Mouse (Mus musculus): ENCODE measurements around the gene Skiv2l.

The Skiv2l gene

DNA sequence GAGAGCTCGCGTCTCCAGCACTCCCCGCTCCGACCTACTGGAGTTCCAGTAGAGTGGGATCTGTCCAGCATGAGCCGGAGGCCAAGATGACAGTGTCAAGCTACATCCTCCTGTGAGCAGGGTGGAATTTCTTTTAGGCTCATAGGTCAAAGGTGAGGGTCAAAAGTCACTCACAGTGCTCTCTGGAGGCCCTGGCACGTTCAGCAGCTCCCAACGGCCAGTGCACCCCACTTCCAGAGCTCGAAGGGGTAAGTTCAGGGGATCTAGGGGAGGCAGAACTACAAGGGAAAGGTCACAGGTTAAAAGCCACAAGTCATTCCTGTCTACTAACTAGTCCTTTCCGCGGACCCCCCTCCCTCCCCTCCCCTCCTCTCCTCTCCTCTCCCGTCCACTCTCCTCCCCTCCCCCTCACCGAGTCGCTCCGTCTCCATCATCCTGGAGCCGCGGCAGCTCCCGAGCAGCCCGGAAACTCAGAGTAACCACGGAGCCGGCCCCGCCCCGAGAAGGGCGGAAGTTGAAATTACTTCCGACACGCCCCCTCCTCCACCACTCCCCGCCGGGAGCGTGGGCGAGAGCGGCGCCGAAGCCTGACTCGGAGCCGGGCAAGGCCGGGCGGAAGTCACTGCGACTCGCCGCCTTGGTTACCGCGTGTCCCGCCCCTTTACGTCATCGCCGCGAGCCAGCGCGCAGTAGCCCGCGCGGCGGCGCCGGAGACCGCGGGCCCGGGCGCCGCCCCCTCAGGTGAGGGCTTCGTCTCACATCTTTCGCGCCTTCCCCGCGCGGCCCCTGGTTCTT lies at the start of gene Skiv2l, which contains the start of gene Nelfe:
Gene Skiv2l (minus strand): TSS at position 489 of the 795 bp plus-strand sequence.
Gene Nelfe (plus strand): TSS at position 670 of the 795 bp plus-strand sequence.
- DNase-seq = peak; percentile 98

DNA sequence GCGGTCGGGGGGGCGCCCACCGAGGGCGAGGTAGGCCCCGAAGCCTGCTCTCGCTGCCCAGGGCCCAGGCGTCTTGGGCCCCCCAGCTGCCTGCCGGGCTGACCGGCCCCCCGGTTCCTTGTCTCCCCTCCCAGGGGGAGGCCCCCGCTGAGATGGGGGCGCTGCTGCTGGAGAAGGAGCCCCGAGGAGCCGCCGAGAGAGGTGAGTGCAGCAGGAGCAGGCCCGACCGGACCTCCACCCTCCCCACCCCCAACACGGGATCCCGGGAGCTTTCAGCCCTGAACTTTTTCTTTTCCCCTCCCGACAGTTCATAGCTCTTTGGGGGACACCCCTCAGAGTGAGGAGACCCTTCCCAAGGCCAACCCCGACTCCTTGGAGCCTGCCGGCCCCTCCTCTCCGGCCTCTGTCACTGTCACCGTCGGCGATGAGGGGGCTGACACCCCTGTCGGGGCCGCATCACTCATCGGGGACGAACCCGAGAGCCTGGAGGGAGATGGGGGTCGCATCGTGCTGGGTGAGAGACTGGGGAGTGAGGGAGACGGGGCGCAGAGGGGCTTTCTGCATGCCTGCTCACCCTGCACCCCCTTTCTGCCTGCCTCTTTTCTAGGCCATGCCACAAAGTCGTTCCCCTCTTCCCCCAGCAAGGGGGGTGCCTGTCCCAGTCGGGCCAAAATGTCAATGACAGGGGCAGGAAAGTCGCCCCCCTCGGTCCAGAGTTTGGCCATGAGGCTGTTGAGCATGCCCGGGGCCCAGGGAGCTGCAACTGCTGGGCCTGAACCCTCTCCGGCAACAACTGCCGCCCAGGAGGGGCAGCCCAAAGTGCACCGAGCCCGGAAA lies 49.3 kb upstream of the Skiv2l start:
- peak; percentile 52 for DNase-seq

DNA sequence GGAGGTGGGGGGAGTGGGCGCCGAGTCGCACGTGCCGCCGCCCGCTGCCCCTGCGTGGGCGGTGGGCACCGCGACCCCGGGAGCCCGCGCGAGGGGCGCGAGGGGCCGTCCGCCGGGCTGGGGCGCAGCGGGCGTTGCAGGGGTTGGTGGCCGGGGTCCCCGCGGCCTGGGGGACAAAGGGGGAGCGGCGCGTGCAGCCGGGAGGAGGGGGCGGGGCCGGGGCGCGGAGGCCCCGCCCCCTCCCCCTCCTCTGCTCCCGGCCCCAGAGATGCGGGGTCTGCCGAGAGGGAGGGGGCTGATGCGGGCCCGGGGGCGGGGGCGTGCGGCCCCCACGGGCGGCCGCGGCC lies 48.7 kb upstream of the Skiv2l start:
- DNase-seq = peak; percentile 32

DNA sequence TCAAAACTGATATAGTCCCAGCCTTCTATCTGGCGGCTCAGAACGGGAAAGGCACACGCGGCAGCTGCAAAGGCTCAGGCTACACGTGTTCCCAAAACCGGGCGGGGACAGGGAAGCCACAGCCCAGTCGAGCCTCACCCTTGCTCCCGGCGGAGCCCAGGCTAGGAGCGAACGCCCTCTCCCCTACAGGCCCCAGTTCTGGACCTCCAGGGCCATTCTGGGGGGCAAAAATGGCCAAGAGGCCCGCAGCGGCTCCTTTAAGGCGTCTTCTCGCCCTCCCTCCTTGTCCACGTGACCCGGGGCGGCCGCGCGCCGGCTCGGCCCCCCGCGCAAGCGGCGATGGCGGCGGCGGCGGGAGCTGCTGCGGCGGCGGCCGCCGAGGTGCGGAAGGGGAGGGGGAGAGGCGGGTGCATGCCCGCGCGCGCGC lies 48.2 kb upstream of the Skiv2l start, which contains the start of the genes C2 and Ehmt2:
Gene C2 (minus strand): TSS at position 106 of the 427 bp plus-strand sequence.
Gene Ehmt2 (plus strand): TSS at position 310 of the 427 bp plus-strand sequence.
- DNase-seq = peak; percentile 80

DNA sequence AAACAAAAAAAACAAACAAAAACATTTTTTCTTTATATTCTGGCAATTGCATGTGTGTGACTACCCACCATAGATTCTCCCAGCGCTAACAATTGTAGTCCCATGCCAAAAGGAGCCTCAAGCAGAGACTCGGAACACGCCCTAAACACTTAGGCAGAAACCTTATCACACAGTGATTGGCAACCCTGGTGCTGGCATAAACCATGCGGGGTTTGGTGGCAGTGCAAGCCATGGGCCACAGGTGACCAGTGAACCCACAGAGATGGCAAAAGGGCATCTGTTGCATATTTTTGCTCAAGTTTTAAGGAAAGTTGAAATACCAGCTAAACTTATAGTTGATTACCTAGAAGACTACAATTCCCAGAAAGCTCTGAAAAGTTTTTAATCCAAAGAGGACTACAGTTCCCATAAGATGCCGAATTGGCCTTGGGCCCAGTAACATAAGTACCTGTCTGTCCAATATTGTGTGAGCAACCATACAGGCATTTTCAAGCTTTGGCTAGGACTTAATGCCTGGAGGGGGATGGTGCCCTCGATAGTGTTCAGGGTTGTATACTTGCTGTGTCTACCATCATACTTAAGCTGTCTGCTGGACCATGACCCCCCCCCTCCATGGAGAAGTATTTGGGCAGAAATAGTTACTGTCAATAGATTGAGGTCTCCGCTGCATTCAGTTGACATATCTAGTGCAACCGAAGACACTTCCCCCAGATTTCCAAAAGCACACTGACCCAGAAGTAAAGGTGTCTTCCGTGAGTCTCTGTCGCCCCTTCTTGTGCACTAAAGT lies 47.6 kb upstream of the Skiv2l start:
- peak; percentile 47 for DNase-seq

DNA sequence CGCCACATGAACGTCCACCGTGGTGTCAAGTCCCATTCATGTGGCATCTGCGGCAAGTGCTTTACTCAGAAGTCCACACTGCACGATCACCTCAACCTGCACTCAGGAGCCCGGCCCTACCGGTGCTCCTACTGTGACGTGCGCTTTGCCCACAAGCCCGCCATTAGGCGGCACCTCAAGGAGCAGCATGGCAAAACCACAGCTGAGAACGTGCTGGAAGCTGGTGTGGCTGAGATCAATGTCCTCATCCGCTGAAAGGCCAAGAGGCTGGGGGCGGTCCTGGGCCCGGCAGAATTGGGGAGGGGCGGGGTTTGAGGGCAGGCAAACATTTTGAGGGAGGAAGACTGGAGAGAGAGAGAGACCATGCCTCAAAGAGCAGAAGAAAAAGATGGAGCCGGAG lies 46.4 kb upstream of the Skiv2l start:
- peak; percentile 40 for DNase-seq

DNA sequence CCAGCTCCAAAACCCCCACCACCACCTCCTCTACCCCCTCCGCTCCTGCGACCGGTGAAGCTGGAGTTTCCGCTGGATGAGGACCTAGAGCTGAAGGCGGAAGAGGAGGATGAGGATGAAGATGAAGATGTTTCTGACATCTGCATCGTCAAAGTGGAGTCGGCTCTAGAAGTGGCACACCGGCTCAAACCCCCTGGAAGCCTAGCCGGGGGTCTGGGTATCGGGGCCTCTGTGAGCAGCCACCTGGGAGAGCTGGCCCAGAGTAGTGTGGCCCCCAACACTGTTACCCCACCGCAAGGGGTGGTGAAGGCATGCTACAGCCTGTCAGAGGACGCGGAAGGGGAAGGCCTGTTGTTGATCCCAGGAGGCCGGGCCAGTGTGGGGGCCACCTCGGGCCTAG lies 45.7 kb upstream of the Skiv2l start:
- DNase-seq = no peak

DNA sequence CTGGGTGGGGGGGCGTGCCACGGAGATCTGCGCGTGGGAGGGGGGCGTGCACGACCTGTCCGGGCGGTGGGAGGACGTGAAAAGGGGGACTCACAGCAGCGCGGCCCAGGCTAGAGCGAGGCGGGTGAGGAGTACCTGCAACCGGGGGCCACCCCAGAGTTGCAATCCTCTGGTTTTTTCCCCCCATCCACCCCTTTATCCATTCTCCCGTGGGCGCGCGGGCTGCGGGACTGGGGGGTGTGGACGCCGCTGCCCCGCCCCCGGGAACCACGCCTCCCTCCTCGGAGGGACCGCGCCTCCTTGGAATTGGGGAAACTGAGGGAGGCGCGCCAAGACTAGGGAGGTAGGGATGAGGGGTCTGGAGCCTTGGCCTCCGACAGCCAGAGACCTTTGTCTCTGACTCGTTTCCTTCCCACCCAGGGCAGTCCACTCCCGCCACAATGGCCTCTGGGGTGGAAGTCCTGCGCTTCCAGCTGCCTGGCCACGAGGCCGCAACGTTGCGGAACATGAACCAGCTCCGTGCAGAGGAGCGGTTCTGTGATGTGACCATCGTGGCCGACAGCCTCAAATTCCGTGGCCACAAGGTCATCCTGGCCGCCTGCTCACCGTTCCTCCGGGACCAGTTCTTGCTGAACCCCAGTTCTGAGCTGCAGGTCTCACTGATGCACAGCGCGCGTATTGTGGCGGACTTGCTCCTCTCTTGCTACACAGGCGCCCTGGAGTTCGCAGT lies 45.0 kb upstream of the Skiv2l start:
- DNase-seq = peak; percentile 62

DNA sequence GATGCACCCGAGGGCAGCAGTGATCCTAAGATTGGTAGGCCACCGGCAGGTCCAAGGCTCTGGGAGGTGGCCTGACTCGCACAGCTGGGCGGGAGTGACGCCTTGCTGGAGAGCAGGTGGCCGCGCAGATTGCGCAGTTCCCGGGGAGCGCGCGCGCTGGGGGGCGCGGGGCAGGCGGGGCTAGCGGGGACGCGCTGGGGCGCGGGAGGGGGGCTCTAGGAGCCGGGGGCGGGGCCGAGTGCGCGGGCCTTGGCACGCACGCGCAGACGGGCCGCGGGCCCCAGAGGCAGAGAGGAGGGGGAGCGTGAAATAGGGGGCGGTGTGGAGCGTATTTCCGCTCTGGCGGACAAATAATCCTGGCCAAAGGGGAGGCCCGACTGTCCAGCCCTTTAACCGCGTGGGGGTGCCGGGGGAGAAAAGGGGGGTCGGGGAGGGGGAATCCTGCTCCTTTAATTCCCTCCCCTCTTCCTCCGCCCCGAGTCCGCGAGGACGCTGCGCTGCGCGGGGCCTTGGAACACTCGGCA lies 44.1 kb upstream of the Skiv2l start:
- peak; percentile 93 for DNase-seq

DNA sequence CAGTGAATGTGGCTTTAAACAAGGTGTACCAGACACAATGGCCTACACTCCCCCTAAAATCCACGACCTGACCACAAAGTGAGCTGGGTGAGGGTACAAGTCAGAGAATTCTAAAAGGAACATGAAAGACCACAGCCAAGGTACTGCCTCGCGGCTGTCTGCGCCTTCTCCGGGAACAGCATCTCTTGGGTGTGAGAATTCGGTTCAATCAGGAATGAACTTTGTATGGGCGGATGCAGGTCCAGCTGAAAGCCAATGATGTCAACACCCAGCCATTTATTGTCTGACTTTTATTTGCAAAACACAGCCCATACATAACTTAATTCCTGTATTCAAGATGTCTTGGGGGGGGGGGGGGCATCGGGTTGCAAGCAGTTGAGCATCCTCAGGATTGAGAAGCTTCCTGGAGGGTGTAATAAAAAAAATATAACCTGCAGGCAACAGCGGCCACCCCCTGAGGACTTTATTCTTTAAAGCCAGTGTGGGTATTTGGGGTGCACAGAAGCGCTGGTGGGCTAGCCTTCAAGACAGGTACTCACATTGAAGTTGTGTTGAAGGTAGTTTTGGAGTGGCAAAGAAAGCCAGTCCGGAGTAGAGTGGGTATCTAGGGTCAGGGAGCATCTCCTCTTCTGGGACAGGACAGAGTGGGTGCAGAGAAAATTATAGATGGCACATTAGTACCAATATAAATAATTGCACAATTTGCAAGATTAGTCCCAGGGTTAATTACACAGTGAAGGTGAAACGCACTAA lies 43.2 kb upstream of the Skiv2l start:
- DNase-seq = no peak

DNA sequence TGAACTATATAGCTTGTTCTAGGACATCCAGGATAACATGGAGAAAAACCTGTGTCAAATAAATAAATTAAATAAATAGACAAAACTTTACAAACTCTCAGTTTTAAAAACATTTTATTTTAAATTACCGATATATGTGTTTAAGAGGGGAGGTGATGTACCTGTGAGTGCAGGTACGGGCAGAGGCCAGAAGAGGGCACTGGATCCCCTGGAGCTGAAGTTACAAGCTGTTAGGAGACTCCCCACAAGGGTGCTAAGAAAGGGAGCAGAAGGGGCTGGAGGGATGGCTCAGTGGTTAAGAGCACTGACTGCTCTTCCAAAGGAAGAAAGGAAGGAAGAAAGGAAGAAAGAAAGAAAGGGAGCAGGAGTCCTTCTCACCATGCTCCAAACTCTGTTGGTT lies 41.4 kb upstream of the Skiv2l start:
- DNase-seq = no peak

DNA sequence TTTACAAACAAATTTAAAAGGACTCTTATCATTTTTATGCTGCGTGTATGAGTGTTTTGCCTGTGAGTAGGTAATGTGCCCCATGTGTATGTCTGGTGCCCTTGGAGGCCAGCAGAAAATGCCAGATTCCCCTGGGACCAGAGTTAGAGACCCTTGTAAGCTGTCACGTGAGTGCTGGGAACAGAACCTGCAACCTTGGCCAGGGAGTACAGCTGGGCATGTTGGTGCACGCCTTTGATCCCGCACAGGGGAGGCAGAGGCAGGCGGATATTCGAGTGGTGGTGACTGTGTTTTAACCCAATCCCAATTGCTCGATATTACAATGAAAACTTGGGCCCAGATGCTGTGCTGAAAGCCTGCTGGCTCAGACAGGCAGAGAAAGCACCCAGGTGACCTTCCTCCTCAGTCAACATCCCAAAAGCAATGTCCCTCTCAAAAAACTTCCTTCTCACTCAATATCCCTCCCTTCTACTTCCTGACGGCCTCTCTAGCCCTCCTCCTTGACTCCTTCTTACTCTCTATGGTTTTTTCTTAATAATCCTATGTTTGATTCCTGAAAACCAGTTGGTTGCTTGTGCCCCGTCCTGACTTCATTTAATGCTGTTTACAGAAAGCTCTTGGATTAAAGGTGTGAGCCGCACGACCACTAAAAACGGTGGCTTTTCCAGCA lies 40.2 kb upstream of the Skiv2l start:
- no peak for DNase-seq

- no peak for DNase-seq
Measured at GRCm38 (mm10) chr17:34887942-34888341, 37.9 kb upstream of the Skiv2l start.

GRCm38 (mm10) chr17:34885615-34886014 lies 35.6 kb upstream of the Skiv2l start:
- no peak for DNase-seq

- no peak for DNase-seq
Measured at GRCm38 (mm10) chr17:34884704-34885103, 34.7 kb upstream of the Skiv2l start.

DNA sequence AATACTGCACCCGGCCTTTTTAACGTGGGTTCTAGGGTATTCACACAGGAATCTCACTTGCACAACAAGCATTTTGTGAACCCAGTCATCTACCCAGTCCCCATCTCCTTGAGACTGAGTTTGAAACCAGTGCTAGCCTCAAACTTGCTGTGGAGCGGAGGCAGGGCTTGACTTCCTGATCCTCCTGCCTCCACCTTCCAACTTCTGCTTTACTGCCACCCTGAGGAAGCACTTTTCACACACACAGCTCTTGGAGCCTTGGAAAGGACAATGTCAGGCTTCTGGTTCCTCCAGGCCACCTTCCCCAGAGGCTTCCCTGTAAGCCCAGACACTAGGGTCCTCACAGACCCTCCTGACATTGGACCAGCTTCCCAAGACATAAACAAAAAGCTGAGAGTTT lies 33.3 kb upstream of the Skiv2l start:
- no peak for DNase-seq

GRCm38 (mm10) chr17:34881683-34882310 lies 31.8 kb upstream of the Skiv2l start, which contains the start of gene Gm20547:
TSS of gene Gm20547 (minus strand) at chr17:34882042.
- DNase-seq = peak; percentile 45

DNA sequence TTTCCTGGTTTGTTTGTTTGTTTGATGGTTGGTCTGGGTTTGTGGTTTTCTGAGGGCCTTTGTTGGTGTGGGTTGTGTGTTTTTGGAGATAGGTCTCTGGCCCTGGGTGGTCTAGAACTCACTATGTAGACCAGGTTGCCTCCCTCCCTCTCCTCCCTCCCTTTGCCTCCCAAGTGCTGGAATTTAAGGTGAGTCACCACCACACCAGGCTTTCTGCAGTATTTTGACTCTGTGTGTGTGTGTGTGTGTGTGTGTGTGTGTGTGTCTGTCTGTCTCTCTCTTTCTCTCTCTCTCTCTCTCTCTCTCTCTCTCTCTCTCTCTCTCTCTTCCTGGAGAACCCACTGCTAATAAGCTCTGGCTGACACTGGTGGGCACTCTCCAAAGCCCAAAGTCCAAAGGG lies 31.2 kb upstream of the Skiv2l start:
- DNase-seq = no peak

DNA sequence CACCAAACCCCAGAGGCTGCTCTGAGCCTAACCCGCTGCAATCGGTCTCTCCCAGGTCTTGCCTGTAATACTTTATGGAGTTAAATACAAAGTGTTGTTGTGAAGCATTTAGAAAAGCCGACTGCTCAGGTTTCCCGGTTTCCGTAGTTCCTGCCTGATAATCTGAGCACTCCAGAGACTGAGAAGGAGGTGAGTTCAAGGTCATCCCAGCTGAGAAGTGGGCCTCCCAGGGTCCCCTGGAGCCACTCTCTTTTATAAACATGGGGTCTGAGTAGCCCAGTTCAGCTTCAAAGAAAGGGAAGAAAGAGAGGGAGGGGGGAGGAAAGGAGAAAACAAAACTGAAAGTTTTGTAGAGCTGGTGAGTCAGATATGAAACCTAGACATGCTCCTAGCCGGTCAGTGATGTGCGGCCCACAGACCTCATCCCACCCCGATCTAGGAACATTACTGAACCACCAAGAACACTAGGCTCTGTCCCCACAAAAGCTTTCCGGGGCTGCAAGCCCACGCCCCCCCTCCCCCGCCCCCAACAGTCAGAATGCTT lies 29.4 kb upstream of the Skiv2l start, which contains the start of gene Zbtb12:
Gene Zbtb12 (plus strand): TSS at position 148 of the 544 bp plus-strand sequence.
- DNase-seq = no peak

DNA sequence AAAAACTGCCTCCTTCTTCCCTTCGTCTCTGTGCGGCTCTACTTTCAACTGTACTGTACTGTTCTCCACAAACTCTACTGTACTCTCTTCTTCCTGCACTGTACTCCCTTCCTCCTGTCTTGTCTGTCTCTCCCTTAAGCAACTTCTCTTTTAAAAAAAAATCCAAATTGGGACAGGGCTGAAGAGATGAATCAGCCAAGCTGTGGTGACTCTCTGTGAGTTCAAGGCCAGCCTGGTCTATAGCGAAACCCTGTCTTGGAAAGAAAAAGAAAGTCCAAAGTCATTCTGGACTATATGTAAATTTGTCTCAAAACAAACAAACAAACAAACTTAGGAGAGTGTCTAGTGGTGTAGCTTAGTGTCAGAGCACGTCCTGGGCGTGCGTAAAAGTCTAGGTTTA lies 24.3 kb upstream of the Skiv2l start:
- no peak for DNase-seq
